In the genomic region with DNA sequence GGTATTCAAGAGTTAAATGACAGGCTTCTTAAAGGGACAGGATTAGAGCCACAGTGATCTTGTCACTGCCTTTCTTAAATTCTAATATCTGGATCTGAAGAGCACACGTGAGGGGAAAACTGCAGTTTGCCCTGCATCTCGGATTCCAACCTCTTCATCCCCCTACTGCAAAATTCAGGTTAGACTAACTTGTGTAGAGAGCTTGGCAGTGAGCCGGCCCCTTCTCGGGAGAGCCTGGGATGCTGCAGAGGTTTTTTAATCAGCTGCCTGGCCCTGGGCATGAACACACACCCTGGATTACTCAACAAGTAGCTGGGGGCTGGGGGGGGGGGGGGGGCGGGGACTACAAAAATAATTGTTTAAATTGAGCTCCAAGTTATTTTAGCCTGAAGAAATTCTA, we compare ENCODE assay signal across 8 mouse cellular contexts.
A peak's percentile ranks its signal among the peaks of the same experiment; 100 is the strongest.
DNase-seq lines count a peak whose midpoint lies in the region; ATAC-seq and TF ChIP-seq lines count a peak whose summit lies in the region.

No protein-coding gene starts in this region.

- TF ChIP-seq CTCF in cerebellum, adult 2 months (IDR thresholded peaks at IDR 0.05; ENCODE audit: borderline replicate concordance, insufficient read depth, low read depth, low read length), result no peak
- TF ChIP-seq CTCF in liver, postnatal 0 days (IDR thresholded peaks at IDR 0.05; ENCODE audit: low read depth), result no peak

- DNase-seq in cerebellum, adult 2 months, result peak; percentile 24 to 31
- no peak for DNase-seq in cerebellum, adult 9-10 months
- peak; percentile 70 for DNase-seq in NIH3T3 (ENCODE audit: low read depth)
- DNase-seq in liver, postnatal 0 days, result no peak
- DNase-seq in frontal cortex, postnatal 25 days (ENCODE audit: low spot score in 2 of 2), result no peak
- no peak for DNase-seq in adrenal gland, postnatal 4 days (ENCODE audit: low spot score in 2 of 2)
- DNase-seq in thymus, postnatal 14 days, result no peak

- no peak overlapping the region for H3K4me3 ChIP-seq in cerebellum, adult 2 months (replicated peaks; ENCODE audit: insufficient read depth, low read depth, low read length)
- peak overlapping the region; percentile 19 for H3K4me3 ChIP-seq in heart, embryonic 16.5 days (ENCODE audit: low read length)
- no peak overlapping the region for H3K4me3 ChIP-seq in liver, postnatal 0 days (ENCODE audit: low read depth, low read length)

- no peaks in the 10 kb centered on the region for H3K9me3 ChIP-seq in heart, embryonic 16.5 days (replicated peaks; ENCODE audit: control insufficient read depth, low read length)
- no peaks in the 10 kb centered on the region for H3K9me3 ChIP-seq in liver, postnatal 0 days (ENCODE audit: low read length)

- 13% methylated on average over 5 of the region's 5 CpGs for WGBS in cerebellum, adult 2 months
- 12% methylated on average over 5 of the region's 5 CpGs for WGBS in heart, embryonic 16.5 days
- WGBS in liver, postnatal 0 days (ENCODE audit: insufficient replicate concordance), result 25% methylated on average over 5 of the region's 5 CpGs

- no peaks in the 10 kb centered on the region for H3K27me3 ChIP-seq in cerebellum, adult 2 months (ENCODE audit: control insufficient read depth, insufficient read depth, low read length)
- no peaks in the 10 kb centered on the region for H3K27me3 ChIP-seq in heart, embryonic 16.5 days (ENCODE audit: control insufficient read depth, insufficient read depth, low read length)
- no peaks in the 10 kb centered on the region for H3K27me3 ChIP-seq in liver, postnatal 0 days (ENCODE audit: insufficient read depth, low read length)

- no peak overlapping the region for H3K27ac ChIP-seq in cerebellum, adult 2 months (ENCODE audit: insufficient read depth, low read length)
- peak overlapping the region; percentile 54 for H3K27ac ChIP-seq in heart, embryonic 16.5 days (ENCODE audit: low read length)
- H3K27ac ChIP-seq in liver, postnatal 0 days (ENCODE audit: low read depth), result no peak overlapping the region

- H3K36me3 ChIP-seq in heart, embryonic 16.5 days (ENCODE audit: control insufficient read depth, insufficient read depth), result no peaks in the 10 kb centered on the region
- H3K36me3 ChIP-seq in liver, postnatal 0 days (replicated peaks; ENCODE audit: insufficient read depth, low read length), result no peaks in the 10 kb centered on the region

- no peak for TF ChIP-seq POLR2A in cerebellum, adult 2 months (IDR thresholded peaks at IDR 0.05; ENCODE audit: borderline replicate concordance, insufficient read depth, low read length)

- peak overlapping the region; percentile 63 for H3K4me2 ChIP-seq in heart, embryonic 16.5 days (ENCODE audit: low read depth, low read length)
- peak overlapping the region; percentile 47 for H3K4me2 ChIP-seq in liver, postnatal 0 days (ENCODE audit: low read depth, low read length)

- peak overlapping the region; percentile 63 for H3K9ac ChIP-seq in heart, embryonic 16.5 days (ENCODE audit: low read length)
- no peak overlapping the region for H3K9ac ChIP-seq in liver, postnatal 0 days (replicated peaks)

- no peak for ATAC-seq in heart, embryonic 16.5 days (replicated peaks; ENCODE audit: extremely low read depth, insufficient read depth, low FRiP score)
- ATAC-seq in liver, postnatal 0 days, result no peak

- TF ChIP-seq EP300 in liver, postnatal 0 days (IDR thresholded peaks at IDR 0.05; ENCODE audit: low read depth), result no peak

- H3K4me1 ChIP-seq in cerebellum, adult 2 months (ENCODE audit: control insufficient read depth, insufficient read depth, low read length), result peaks cover 18% of the 10 kb centered on the region
- H3K4me1 ChIP-seq in heart, embryonic 16.5 days (ENCODE audit: control insufficient read depth, insufficient read depth, low read length), result peaks cover 20% of the 10 kb centered on the region
- H3K4me1 ChIP-seq in liver, postnatal 0 days (ENCODE audit: insufficient read depth), result peaks cover 10% of the 10 kb centered on the region; the same call in 1 of the 2 replicates

Comparison
In these comparisons a context has a peak if more than half of its experiments do, and no peak if none do; other contexts are left out.
1. DNase-seq: peak in cerebellum, adult 2 months (2 of 2) and NIH3T3 (single experiment); none in cerebellum, adult 9-10 months (single experiment), liver, postnatal 0 days (single experiment), frontal cortex, postnatal 25 days (0 of 2), adrenal gland, postnatal 4 days (0 of 2) and thymus, postnatal 14 days (single experiment).